Comparison of ENCODE assay signal across 22 mouse cellular contexts in genomic region chr2:7426481-7426880, GRCm38 (mm10).
A peak's percentile ranks its signal among the peaks of the same experiment; 100 is the strongest.
DNase-seq lines count a peak whose midpoint lies in the region; ATAC-seq and TF ChIP-seq lines count a peak whose summit lies in the region.
"Had no signal": no experiment of that assay in that cellular context is flagged by ENCODE, and none has a peak within 500 bp of the region (broad histone marks: within the 10 kb centered on the region; RNA-seq: fewer than 3 reads in every experiment).

No protein-coding gene starts in this region.

- H3K9ac ChIP-seq in hindbrain, postnatal 0 days (replicated peaks; ENCODE audit: low read length): no peak overlapping the region
- H3K9ac ChIP-seq in hindbrain, embryonic 16.5 days (ENCODE audit: low read depth, low read length): no peak overlapping the region
- no peak overlapping the region for H3K9ac ChIP-seq in lung, postnatal 0 days (replicated peaks; ENCODE audit: low read depth)
- H3K9ac ChIP-seq: hindbrain, embryonic 14.5 days; limb, embryonic 13.5 days; liver, embryonic 14.5 days; neural tube, embryonic 13.5 days had no signal

- 55% methylated on average over 1 of the region's 1 CpGs for WGBS in hindbrain, postnatal 0 days
- 74% methylated on average over 1 of the region's 1 CpGs for WGBS in hindbrain, embryonic 16.5 days
- WGBS in lung, postnatal 0 days: 57% methylated on average over 1 of the region's 1 CpGs

- peak; percentile 8 for DNase-seq in cerebellum, adult 9-11 months
- no peak for DNase-seq in cerebellum, adult 18-20 months
- DNase-seq in hindbrain, postnatal 0 days (ENCODE audit: low spot score): peak; percentile 4
- DNase-seq in lung, postnatal 10 days: peak; percentile 3
- DNase-seq in lung, postnatal 0 days (ENCODE audit: low spot score): no peak
- DNase-seq: adrenal gland, postnatal 25 days; cerebellum, postnatal 25 days; gastrocnemius, postnatal 10 days; heart, adult 11 months; heart, postnatal 36 days; midbrain, embryonic 14.5 days; spleen, adult 18-20 months; thymus, postnatal 36 days had no signal

- no peak for TF ChIP-seq CTCF in hindbrain, postnatal 0 days (IDR thresholded peaks at IDR 0.05; ENCODE audit: low read depth)
- no peak for TF ChIP-seq CTCF in lung, postnatal 0 days (IDR thresholded peaks at IDR 0.05)

- no peaks in the 10 kb centered on the region for H3K36me3 ChIP-seq in hindbrain, postnatal 0 days (ENCODE audit: insufficient read depth, low read length)
- H3K36me3 ChIP-seq in hindbrain, embryonic 16.5 days (ENCODE audit: control insufficient read depth, insufficient read depth, low read length): no peaks in the 10 kb centered on the region
- no peaks in the 10 kb centered on the region for H3K36me3 ChIP-seq in lung, postnatal 0 days (ENCODE audit: insufficient read depth, low read length)
- H3K36me3 ChIP-seq: limb, embryonic 13.5 days; neural tube, embryonic 13.5 days had no signal

- no peak for TF ChIP-seq EP300 in lung, postnatal 0 days (IDR thresholded peaks at IDR 0.05)

- no peak overlapping the region for H3K4me2 ChIP-seq in hindbrain, postnatal 0 days (ENCODE audit: low read depth, low read length)
- H3K4me2 ChIP-seq in hindbrain, embryonic 16.5 days (ENCODE audit: low read length): no peak overlapping the region
- no peak overlapping the region for H3K4me2 ChIP-seq in lung, postnatal 0 days (replicated peaks; ENCODE audit: low read depth, low read length)
- H3K4me2 ChIP-seq: hindbrain, embryonic 14.5 days; limb, embryonic 13.5 days; neural tube, embryonic 13.5 days had no signal

- no peaks in the 10 kb centered on the region for H3K27me3 ChIP-seq in hindbrain, postnatal 0 days (ENCODE audit: insufficient read depth, low read length)
- no peaks in the 10 kb centered on the region for H3K27me3 ChIP-seq in hindbrain, embryonic 16.5 days (replicated peaks; ENCODE audit: control insufficient read depth, insufficient read depth, low read length)
- H3K27me3 ChIP-seq in lung, postnatal 0 days (replicated peaks; ENCODE audit: insufficient read depth, low read length): no peaks in the 10 kb centered on the region
- H3K27me3 ChIP-seq: CH12.LX; limb, embryonic 13.5 days; megakaryocyte, embryonic 14.5 days; neural tube, embryonic 13.5 days had no signal

- H3K4me1 ChIP-seq in hindbrain, postnatal 0 days (ENCODE audit: insufficient read depth, low read length): no peaks in the 10 kb centered on the region
- H3K4me1 ChIP-seq in hindbrain, embryonic 16.5 days (ENCODE audit: control insufficient read depth, insufficient read depth, low read depth, low read length): no peaks in the 10 kb centered on the region
- H3K4me1 ChIP-seq in lung, postnatal 0 days (ENCODE audit: insufficient read depth, low read depth, low read length): no peaks in the 10 kb centered on the region
- H3K4me1 ChIP-seq: limb, embryonic 13.5 days; megakaryocyte, embryonic 14.5 days; neural tube, embryonic 13.5 days had no signal

- no peaks in the 10 kb centered on the region for H3K9me3 ChIP-seq in hindbrain, postnatal 0 days (ENCODE audit: low read length)
- H3K9me3 ChIP-seq in hindbrain, embryonic 16.5 days (ENCODE audit: control insufficient read depth, low read length): no peaks in the 10 kb centered on the region
- no peaks in the 10 kb centered on the region for H3K9me3 ChIP-seq in lung, postnatal 0 days (ENCODE audit: low read length)
- H3K9me3 ChIP-seq: limb, embryonic 13.5 days; megakaryocyte, embryonic 14.5 days; neural tube, embryonic 13.5 days had no signal

- no peak for ATAC-seq in hindbrain, postnatal 0 days
- ATAC-seq in hindbrain, embryonic 16.5 days: no peak
- no peak for ATAC-seq in lung, postnatal 0 days
- no peak for ATAC-seq in CD4-positive, CD25-positive, alpha-beta regulatory T cell, adult 4 months
- ATAC-seq: intestine, embryonic 16.5 days had no signal

- H3K4me3 ChIP-seq in hindbrain, postnatal 0 days (ENCODE audit: low read length): no peak overlapping the region
- H3K4me3 ChIP-seq in hindbrain, embryonic 16.5 days (ENCODE audit: low read length): no peak overlapping the region
- no peak overlapping the region for H3K4me3 ChIP-seq in lung, postnatal 0 days (ENCODE audit: low read depth, low read length)
- H3K4me3 ChIP-seq: limb, embryonic 13.5 days; megakaryocyte, embryonic 14.5 days; neural tube, embryonic 13.5 days had no signal

- no peak overlapping the region for H3K27ac ChIP-seq in hindbrain, postnatal 0 days
- H3K27ac ChIP-seq in hindbrain, embryonic 16.5 days (ENCODE audit: low read depth, low read length): no peak overlapping the region
- H3K27ac ChIP-seq in lung, postnatal 0 days (ENCODE audit: low read length): no peak overlapping the region
- H3K27ac ChIP-seq: hindbrain, embryonic 14.5 days; limb, embryonic 13.5 days; liver, embryonic 14.5 days; neural tube, embryonic 13.5 days had no signal

Comparison
In these comparisons a context has a peak if more than half of its experiments do, and no peak if none do; other contexts are left out.
1. DNase-seq: peak in cerebellum, adult 9-11 months (single experiment), hindbrain, postnatal 0 days (single experiment) and lung, postnatal 10 days (single experiment); none in cerebellum, adult 18-20 months (0 of 2) and lung, postnatal 0 days (single experiment).